Mouse (Mus musculus) embryonic facial prominence, embryonic 10.5 days (tissue): ENCODE data around the gene Med15. TPM values are rescaled to one million over a fixed set of nuclear protein-coding genes. Genes with fewer than 3 reads are reported as not detected.

Experiments used
- DNase-seq: peaks from one replicate; pipeline ENCODE4 v3.0.0-alpha.2; 2017; ENCODE audit warnings: low spot score
- H3K27ac ChIP-seq: fragments of 300-500 bp; sonication (generic); replicated peaks from 2 replicates; pipeline ENCODE4 v1.5.1; 2016; ENCODE audit warnings: mild to moderate bottlenecking
- H3K27me3 ChIP-seq: fragments of 300-500 bp; sonication (generic); replicated peaks from 2 replicates; pipeline ENCODE4 v1.6.1; 2016; ENCODE audit warnings: low read depth, mild to moderate bottlenecking; ENCODE audit not compliant: poor library complexity, severe bottlenecking
- H3K36me3 ChIP-seq: fragments of 300-500 bp; sonication (generic); replicated peaks from 2 replicates; pipeline ENCODE4 v1.6.1; 2016; ENCODE audit warnings: mild to moderate bottlenecking, moderate library complexity
- H3K4me1 ChIP-seq: fragments of 300-500 bp; sonication (generic); 2 replicates; pipeline ENCODE4 v1.6.1; 2016
- H3K4me3 ChIP-seq: fragments of 300-500 bp; sonication (generic); 2 replicates; pipeline ENCODE4 v1.5.1; 2016; ENCODE audit warnings: mild to moderate bottlenecking, moderate library complexity
- H3K9me3 ChIP-seq: fragments of 300-500 bp; sonication (generic); 2 replicates; pipeline ENCODE4 v1.6.1; 2016; ENCODE audit warnings: mild to moderate bottlenecking
- WGBS: fragments of 180-500 bp; shearing (Covaris S2); methylation state at CpG from one replicate; pipeline ENCODE4 v1.1.7; 2016; 5-methylcytosine and 5-hydroxymethylcytosine counted together
- polyA plus RNA-seq: library from polyadenylated mRNA; unstranded; fragments of >200 nt; fragmentation: Nextera tagmentation; extraction: Ambion mirVana; gene quantifications from 2 replicates; pipeline ENCODE4 v1.2.1, GENCODE M21; 2016

Med15 gene
- polyA plus RNA-seq, 1 experiment from 2014 or later = 50.3 TPM

GRCm38 (mm10) chr16:17665568-17665967 lies 67.1 kb downstream of the Med15 start:
- H3K9me3 ChIP-seq = no peaks in the 10 kb centered on the region
- no peak for DNase-seq
- peaks cover 96% of the 10 kb centered on the region for H3K36me3 ChIP-seq
- no peak overlapping the region for H3K27ac ChIP-seq
- no peaks in the 10 kb centered on the region for H3K4me1 ChIP-seq
- H3K4me3 ChIP-seq = no peak overlapping the region
- H3K27me3 ChIP-seq = no peaks in the 10 kb centered on the region

- DNase-seq = no peak
- no peaks in the 10 kb centered on the region for H3K9me3 ChIP-seq
- H3K36me3 ChIP-seq = peaks cover 96% of the 10 kb centered on the region
- WGBS = 93% methylated on average over 5 of the region's 5 CpGs
- H3K4me1 ChIP-seq = no peaks in the 10 kb centered on the region
- no peak overlapping the region for H3K27ac ChIP-seq
- H3K27me3 ChIP-seq = no peaks in the 10 kb centered on the region
- no peak overlapping the region for H3K4me3 ChIP-seq
Observed at GRCm38 (mm10) chr16:17656212-17656871, 76.3 kb downstream of the Med15 start.

- Histone ChIP-seq H3K4me1 (no peaks in the 10 kb centered on the region), H3K4me3 (no peak overlapping the region), H3K27me3 (no peaks in the 10 kb centered on the region), H3K36me3 (peaks cover 96% of the 10 kb centered on the region), H3K9me3 (no peaks in the 10 kb centered on the region), H3K27ac (no peak overlapping the region)
- 85% methylated on average over 4 of the region's 4 CpGs for WGBS
- DNase-seq = no peak
Observed at GRCm38 (mm10) chr16:17654188-17654795, 78.4 kb downstream of the Med15 start.

GRCm38 (mm10) chr16:17653601-17654000 lies 79.1 kb downstream of the Med15 start:
- Histone ChIP-seq H3K4me3 (no peak overlapping the region), H3K36me3 (peaks cover 100% of the 10 kb centered on the region), H3K4me1 (no peaks in the 10 kb centered on the region), H3K27ac (no peak overlapping the region), H3K9me3 (no peaks in the 10 kb centered on the region), H3K27me3 (no peaks in the 10 kb centered on the region)
- no peak for DNase-seq
- 97% methylated on average over 5 of the region's 5 CpGs for WGBS

GRCm38 (mm10) chr16:17652607-17653006 lies 80.1 kb downstream of the Med15 start:
- H3K36me3 ChIP-seq = peaks cover 99% of the 10 kb centered on the region
- H3K27ac ChIP-seq = no peak overlapping the region
- no peaks in the 10 kb centered on the region for H3K27me3 ChIP-seq
- no peak overlapping the region for H3K4me3 ChIP-seq
- WGBS = 95% methylated on average over 4 of the region's 4 CpGs
- no peak for DNase-seq
- no peaks in the 10 kb centered on the region for H3K9me3 ChIP-seq
- H3K4me1 ChIP-seq = no peaks in the 10 kb centered on the region; the same call in 1 of the 2 replicates

GRCm38 (mm10) chr16:17650711-17651110 lies 82.0 kb downstream of the Med15 start:
- H3K36me3 ChIP-seq = peaks cover 81% of the 10 kb centered on the region
- 100% methylated on average over 1 of the region's 1 CpGs for whole genome bisulfite sequencing
- H3K9me3 ChIP-seq = no peaks in the 10 kb centered on the region
- peaks cover 16% of the 10 kb centered on the region for H3K4me1 ChIP-seq
- H3K4me3 ChIP-seq = no peak overlapping the region
- DNase-seq = no peak
- H3K27ac ChIP-seq = no peak overlapping the region
- H3K27me3 ChIP-seq = 0 out of 2 replicates have a peak, but pooled peaks cover 3% of the 10 kb centered on the region

- Histone ChIP-seq H3K27ac (no peak overlapping the region), H3K4me3 (no peak overlapping the region), H3K4me1 (peaks cover 16% of the 10 kb centered on the region), H3K27me3 (0 out of 2 replicates have a peak, but pooled peaks cover 3% of the 10 kb centered on the region), H3K9me3 (no peaks in the 10 kb centered on the region), H3K36me3 (peaks cover 75% of the 10 kb centered on the region)
- DNase-seq = no peak
- 90% methylated on average over 16 of the region's 16 CpGs for WGBS
Observed at GRCm38 (mm10) chr16:17649925-17650605, 82.6 kb downstream of the Med15 start.

- Histone ChIP-seq H3K27me3 (0 out of 2 replicates have a peak, but pooled peaks cover 3% of the 10 kb centered on the region), H3K27ac (no peak overlapping the region; the same call in 1 of the 2 replicates), H3K9me3 (no peaks in the 10 kb centered on the region), H3K36me3 (peaks cover 69% of the 10 kb centered on the region), H3K4me3 (no peak overlapping the region), H3K4me1 (peaks cover 16% of the 10 kb centered on the region)
- WGBS = 85% methylated on average over 10 of the region's 10 CpGs
- no peak for DNase-seq
Observed at GRCm38 (mm10) chr16:17647566-17648340, 84.9 kb downstream of the Med15 start.

GRCm38 (mm10) chr16:17647156-17647555 lies 85.5 kb downstream of the Med15 start:
- WGBS = 11% methylated on average over 1 of the region's 1 CpGs
- H3K9me3 ChIP-seq = no peaks in the 10 kb centered on the region
- H3K4me3 ChIP-seq = peak overlapping the region; percentile 69
- H3K27me3 ChIP-seq = 0 out of 2 replicates have a peak, but pooled peaks cover 3% of the 10 kb centered on the region
- peaks cover 69% of the 10 kb centered on the region for H3K36me3 ChIP-seq
- DNase-seq = no peak
- H3K4me1 ChIP-seq = peaks cover 16% of the 10 kb centered on the region
- H3K27ac ChIP-seq = no peak overlapping the region

- Histone ChIP-seq H3K27me3 (0 out of 2 replicates have a peak, but pooled peaks cover 3% of the 10 kb centered on the region), H3K36me3 (peaks cover 68% of the 10 kb centered on the region), H3K4me1 (peaks cover 16% of the 10 kb centered on the region), H3K4me3 (peak within 1 kb of the TSS; percentile 69), H3K27ac (peak within 1 kb of the TSS; percentile 74), H3K9me3 (no peaks in the 10 kb centered on the region)
- peak; percentile 90 for DNase-seq
- 2% methylated on average over 65 of the region's 65 CpGs for WGBS
Observed at GRCm38 (mm10) chr16:17646310-17647114, 86.2 kb downstream of the Med15 start, which contains the start of gene Ccdc74a. Gene Ccdc74a, plus strand, starts transcription at chr16:17646470.

GRCm38 (mm10) chr16:17643437-17643990 lies 89.2 kb downstream of the Med15 start:
- H3K36me3 ChIP-seq = peaks cover 68% of the 10 kb centered on the region
- H3K9me3 ChIP-seq = no peaks in the 10 kb centered on the region
- H3K4me1 ChIP-seq = peaks cover 16% of the 10 kb centered on the region
- H3K4me3 ChIP-seq = no peak overlapping the region
- 87% methylated on average over 4 of the region's 4 CpGs for WGBS
- no peak for DNase-seq
- H3K27ac ChIP-seq = no peak overlapping the region
- H3K27me3 ChIP-seq = 0 out of 2 replicates have a peak, but pooled peaks cover 3% of the 10 kb centered on the region
